Mouse (Mus musculus) embryonic fibroblast, embryonic 13.5 days (primary cell): Measurements from ENCODE around the gene Arvcf.

ENCODE experiments used
- CTCF ChIP-seq: IDR thresholded peaks from 2 replicates; pipeline ENCODE4 v1.5.1; 2011; ENCODE audit warnings: mild to moderate bottlenecking, control low read depth, low read length, moderate library complexity, borderline replicate concordance; ENCODE audit not compliant: insufficient read depth
- POLR2A ChIP-seq: IDR thresholded peaks from 2 replicates; pipeline ENCODE4 v1.6.1; 2011; ENCODE audit warnings: low read depth, mild to moderate bottlenecking, control low read depth, low read length, moderate library complexity

GRCm38 (mm10) chr16:18394777-18395619, 47.0 kb downstream of the Arvcf start:
- no peak for TF ChIP-seq CTCF
- no peak for TF ChIP-seq POLR2A
